Mouse (Mus musculus): Measurements from ENCODE around the gene Cecr2. TPM values are rescaled to one million over a fixed set of nuclear protein-coding genes. Genes with fewer than 3 reads are reported as not detected.

The Cecr2 gene
- total and polyA plus RNA-seq, 2 experiments from 2014 or later, result 1.1 to 11.1 TPM

- no peak overlapping the region for H3K9ac ChIP-seq (replicated peaks; ENCODE audit: low read length, poor library complexity, severe bottlenecking)
- H3K4me3 ChIP-seq (ENCODE audit: low read depth, low read length), result no peak overlapping the region
- no peaks in the 10 kb centered on the region for H3K36me3 ChIP-seq (ENCODE audit: insufficient read depth, low read length)
- 80% methylated on average over 1 of the region's 1 CpGs for WGBS
- no peak overlapping the region for H3K4me2 ChIP-seq (ENCODE audit: low read depth, low read length, poor library complexity, severe bottlenecking)
- H3K9me3 ChIP-seq (ENCODE audit: low read length), result no peaks in the 10 kb centered on the region
- H3K27me3 ChIP-seq (ENCODE audit: insufficient read depth, low read length), result no peaks in the 10 kb centered on the region
- H3K4me1 ChIP-seq (ENCODE audit: insufficient read depth, low read length), result peaks cover 4% of the 10 kb centered on the region
- DNase-seq (ENCODE audit: low spot score) (no peak), ATAC-seq (ENCODE audit: low FRiP score) (no peak)
- H3K27ac ChIP-seq (ENCODE audit: low read depth, low read length), result no peak overlapping the region
- TF ChIP-seq CTCF (IDR thresholded peaks at IDR 0.05), result no peak
These were observed 103.8 kb downstream of the Cecr2 start for GRCm38 (mm10) chr6:120769972-120770371.

GRCm38 (mm10) chr6:120771366-120771765 is 105.2 kb downstream of the Cecr2 start:
- Histone ChIP-seq H3K4me2 (ENCODE audit: low read depth, low read length, poor library complexity, severe bottlenecking) (no peak overlapping the region), H3K4me3 (ENCODE audit: low read depth, low read length) (no peak overlapping the region), H3K9ac (replicated peaks; ENCODE audit: low read length, poor library complexity, severe bottlenecking) (no peak overlapping the region), H3K9me3 (ENCODE audit: low read length) (no peaks in the 10 kb centered on the region), H3K4me1 (ENCODE audit: insufficient read depth, low read length) (peaks cover 4% of the 10 kb centered on the region), H3K36me3 (ENCODE audit: insufficient read depth, low read length) (no peaks in the 10 kb centered on the region), H3K27me3 (ENCODE audit: insufficient read depth, low read length) (no peaks in the 10 kb centered on the region), H3K27ac (ENCODE audit: low read depth, low read length) (no peak overlapping the region)
- no peak for ATAC-seq (ENCODE audit: low FRiP score)
- no peak for TF ChIP-seq CTCF (IDR thresholded peaks at IDR 0.05)
- DNase-seq (ENCODE audit: low spot score), result no peak
- 90% methylated on average over 1 of the region's 1 CpGs for WGBS

- Histone ChIP-seq H3K4me3 (ENCODE audit: low read depth, low read length) (no peak overlapping the region), H3K27me3 (ENCODE audit: insufficient read depth, low read length) (no peaks in the 10 kb centered on the region), H3K9ac (replicated peaks; ENCODE audit: low read length, poor library complexity, severe bottlenecking) (no peak overlapping the region), H3K36me3 (ENCODE audit: insufficient read depth, low read length) (no peaks in the 10 kb centered on the region), H3K4me1 (ENCODE audit: insufficient read depth, low read length) (peaks cover 4% of the 10 kb centered on the region), H3K27ac (ENCODE audit: low read depth, low read length) (no peak overlapping the region), H3K4me2 (ENCODE audit: low read depth, low read length, poor library complexity, severe bottlenecking) (no peak overlapping the region), H3K9me3 (ENCODE audit: low read length) (no peaks in the 10 kb centered on the region)
- no peak for DNase-seq (ENCODE audit: low spot score)
- no peak for ATAC-seq (ENCODE audit: low FRiP score)
- TF ChIP-seq CTCF (IDR thresholded peaks at IDR 0.05), result no peak
These were observed 105.9 kb downstream of the Cecr2 start for GRCm38 (mm10) chr6:120772025-120772424.

GRCm38 (mm10) chr6:120773149-120773628 is 107.0 kb downstream of the Cecr2 start, which contains the start of gene Slc25a18:
TSS of gene Slc25a18 (plus strand) at chr6:120773578.
- Histone ChIP-seq H3K9ac (replicated peaks; ENCODE audit: low read length, poor library complexity, severe bottlenecking) (no peak within 1 kb of the TSS), H3K36me3 (ENCODE audit: insufficient read depth, low read length) (no peaks in the 10 kb centered on the region), H3K4me3 (ENCODE audit: low read depth, low read length) (no peak within 1 kb of the TSS), H3K4me1 (ENCODE audit: insufficient read depth, low read length) (peaks cover 4% of the 10 kb centered on the region), H3K9me3 (ENCODE audit: low read length) (no peaks in the 10 kb centered on the region), H3K4me2 (ENCODE audit: low read depth, low read length, poor library complexity, severe bottlenecking) (peak within 1 kb of the TSS; percentile 3; the same call in 1 of the 2 replicates), H3K27ac (ENCODE audit: low read depth, low read length) (peak within 1 kb of the TSS; percentile 70), H3K27me3 (ENCODE audit: insufficient read depth, low read length) (no peaks in the 10 kb centered on the region)
- ATAC-seq (ENCODE audit: low FRiP score) (peak; percentile 84), DNase-seq (ENCODE audit: low spot score) (peak; percentile 85)
- TF ChIP-seq CTCF (IDR thresholded peaks at IDR 0.05), result no peak
- WGBS, result 8% methylated on average over 5 of the region's 5 CpGs

GRCm38 (mm10) chr6:120773763-120774162 is 107.6 kb downstream of the Cecr2 start:
- Histone ChIP-seq H3K4me3 (ENCODE audit: low read depth, low read length) (no peak overlapping the region), H3K4me2 (ENCODE audit: low read depth, low read length, poor library complexity, severe bottlenecking) (peak overlapping the region; percentile 3; the same call in 1 of the 2 replicates), H3K36me3 (ENCODE audit: insufficient read depth, low read length) (no peaks in the 10 kb centered on the region), H3K27ac (ENCODE audit: low read depth, low read length) (peak overlapping the region; percentile 70), H3K9ac (replicated peaks; ENCODE audit: low read length, poor library complexity, severe bottlenecking) (no peak overlapping the region), H3K9me3 (ENCODE audit: low read length) (no peaks in the 10 kb centered on the region), H3K27me3 (ENCODE audit: insufficient read depth, low read length) (no peaks in the 10 kb centered on the region), H3K4me1 (ENCODE audit: insufficient read depth, low read length) (peaks cover 4% of the 10 kb centered on the region)
- DNase-seq (ENCODE audit: low spot score), result peak; percentile 27
- ATAC-seq (ENCODE audit: low FRiP score), result no peak
- 30% methylated on average over 6 of the region's 6 CpGs for WGBS
- TF ChIP-seq CTCF (IDR thresholded peaks at IDR 0.05), result no peak

- ATAC-seq (ENCODE audit: low FRiP score) (no peak), DNase-seq (ENCODE audit: low spot score) (no peak)
- TF ChIP-seq CTCF (IDR thresholded peaks at IDR 0.05), result no peak
- Histone ChIP-seq H3K4me3 (ENCODE audit: low read depth, low read length) (no peak overlapping the region), H3K36me3 (ENCODE audit: insufficient read depth, low read length) (no peaks in the 10 kb centered on the region), H3K27me3 (ENCODE audit: insufficient read depth, low read length) (no peaks in the 10 kb centered on the region), H3K27ac (ENCODE audit: low read depth, low read length) (0 out of 2 replicates have a peak overlapping the region, but pooled peaks have one; percentile 1), H3K4me2 (ENCODE audit: low read depth, low read length, poor library complexity, severe bottlenecking) (no peak overlapping the region), H3K9ac (replicated peaks; ENCODE audit: low read length, poor library complexity, severe bottlenecking) (no peak overlapping the region), H3K4me1 (ENCODE audit: insufficient read depth, low read length) (peaks cover 4% of the 10 kb centered on the region), H3K9me3 (ENCODE audit: low read length) (no peaks in the 10 kb centered on the region)
- WGBS, result 86% methylated on average over 3 of the region's 3 CpGs
These were observed 110.1 kb downstream of the Cecr2 start for GRCm38 (mm10) chr6:120776286-120776685.

All from midbrain, postnatal 0 days (tissue).